Mouse (Mus musculus) ES-Bruce4 (cell line): Measurements from ENCODE around the gene Prr23a2.

Source experiments
- CTCF ChIP-seq: IDR thresholded peaks from one replicate; pipeline ENCODE4 v1.8.1; 2011; ENCODE audit warnings: low read depth, low read length
- POLR2A ChIP-seq: IDR thresholded peaks from one replicate; pipeline ENCODE4 v1.8.1; 2011; ENCODE audit warnings: low read length; ENCODE audit not compliant: insufficient read depth

GRCm38 (mm10) chr9:98823805-98824204 lies 32.5 kb upstream of the Prr23a2 start:
- no peak for TF ChIP-seq CTCF
- TF ChIP-seq POLR2A: no peak
